Mouse (Mus musculus) limb, embryonic 10.5 days (tissue): Measurements from ENCODE around the gene Glis2. TPM values are rescaled to one million over a fixed set of nuclear protein-coding genes. Genes with fewer than 3 reads are reported as not detected.

ENCODE experiments used
- DNase-seq: peaks from one replicate; pipeline ENCODE4 v3.0.0-alpha.2; 2017; ENCODE audit warnings: low spot score
- H3K27ac ChIP-seq: fragments of 300-500 bp; sonication (generic); 2 replicates; pipeline ENCODE4 v1.5.1; 2016; ENCODE audit warnings: mild to moderate bottlenecking
- H3K27me3 ChIP-seq: fragments of 300-500 bp; sonication (generic); 2 replicates; pipeline ENCODE4 v1.6.1; 2016; ENCODE audit warnings: low read depth, mild to moderate bottlenecking; ENCODE audit not compliant: poor library complexity, severe bottlenecking
- H3K36me3 ChIP-seq: fragments of 300-500 bp; sonication (generic); 2 replicates; pipeline ENCODE4 v1.6.1; 2016; ENCODE audit warnings: mild to moderate bottlenecking, moderate library complexity
- H3K4me1 ChIP-seq: fragments of 300-500 bp; sonication (generic); 2 replicates; pipeline ENCODE4 v1.6.1; 2016
- H3K4me3 ChIP-seq: fragments of 300-500 bp; sonication (generic); 2 replicates; pipeline ENCODE4 v1.5.1; 2016; ENCODE audit warnings: mild to moderate bottlenecking, moderate library complexity
- H3K9me3 ChIP-seq: fragments of 300-500 bp; sonication (generic); replicated peaks from 2 replicates; pipeline ENCODE4 v1.6.1; 2016; ENCODE audit warnings: mild to moderate bottlenecking
- WGBS: fragments of 180-500 bp; shearing (Covaris S2); methylation state at CpG from one replicate; pipeline ENCODE4 v1.1.7; 2016; 5-methylcytosine and 5-hydroxymethylcytosine counted together
- polyA plus RNA-seq: library from polyadenylated mRNA; unstranded; fragments of >200 nt; fragmentation: Nextera tagmentation; extraction: Ambion mirVana; gene quantifications from 2 replicates; pipeline ENCODE4 v1.2.1, GENCODE M21; 2016

Gene Glis2
- polyA plus RNA-seq, 1 experiment from 2014 or later, result 30.7 TPM

- Histone ChIP-seq H3K4me3 (no peak overlapping the region), H3K36me3 (peaks cover 70% of the 10 kb centered on the region), H3K9me3 (no peaks in the 10 kb centered on the region), H3K4me1 (peaks cover 28% of the 10 kb centered on the region), H3K27me3 (no peaks in the 10 kb centered on the region), H3K27ac (no peak overlapping the region)
- no peak for DNase-seq
- 87% methylated on average over 2 of the region's 2 CpGs for WGBS
These were observed 69.3 kb downstream of the Glis2 start for GRCm38 (mm10) chr16:4663806-4664205.

DNA sequence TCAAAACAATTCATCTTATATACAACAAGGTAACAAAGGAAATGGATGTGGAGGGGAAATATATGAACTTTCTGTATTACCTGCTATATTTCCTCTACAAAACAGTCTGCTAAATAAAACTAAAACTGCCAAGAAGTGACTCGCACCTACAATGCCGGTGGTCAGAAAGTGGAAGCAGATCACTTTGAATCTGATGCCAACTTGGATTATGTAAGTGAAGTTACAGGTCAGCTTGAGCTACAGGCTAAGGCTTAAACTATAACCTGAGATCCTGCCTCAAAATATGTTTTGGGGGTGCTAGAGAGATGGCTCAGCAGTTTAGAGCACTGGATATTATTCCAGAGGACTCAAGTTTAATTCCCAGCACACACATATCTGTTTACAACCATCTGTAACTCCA lies 71.2 kb downstream of the Glis2 start:
- H3K36me3 ChIP-seq, result peaks cover 81% of the 10 kb centered on the region
- no peak overlapping the region for H3K27ac ChIP-seq
- no peaks in the 10 kb centered on the region for H3K27me3 ChIP-seq
- peaks cover 19% of the 10 kb centered on the region for H3K4me1 ChIP-seq
- DNase-seq, result no peak
- no peaks in the 10 kb centered on the region for H3K9me3 ChIP-seq
- no peak overlapping the region for H3K4me3 ChIP-seq
- 94% methylated on average over 2 of the region's 2 CpGs for WGBS

GRCm38 (mm10) chr16:4667190-4667808 lies 72.8 kb downstream of the Glis2 start:
- H3K4me1 ChIP-seq, result peaks cover 9% of the 10 kb centered on the region
- H3K4me3 ChIP-seq, result no peak overlapping the region
- 33% methylated on average over 3 of the region's 3 CpGs for WGBS
- peaks cover 75% of the 10 kb centered on the region for H3K36me3 ChIP-seq
- no peaks in the 10 kb centered on the region for H3K9me3 ChIP-seq
- peak; percentile 92 for DNase-seq
- no peaks in the 10 kb centered on the region for H3K27me3 ChIP-seq
- H3K27ac ChIP-seq, result peak overlapping the region; percentile 86

DNA sequence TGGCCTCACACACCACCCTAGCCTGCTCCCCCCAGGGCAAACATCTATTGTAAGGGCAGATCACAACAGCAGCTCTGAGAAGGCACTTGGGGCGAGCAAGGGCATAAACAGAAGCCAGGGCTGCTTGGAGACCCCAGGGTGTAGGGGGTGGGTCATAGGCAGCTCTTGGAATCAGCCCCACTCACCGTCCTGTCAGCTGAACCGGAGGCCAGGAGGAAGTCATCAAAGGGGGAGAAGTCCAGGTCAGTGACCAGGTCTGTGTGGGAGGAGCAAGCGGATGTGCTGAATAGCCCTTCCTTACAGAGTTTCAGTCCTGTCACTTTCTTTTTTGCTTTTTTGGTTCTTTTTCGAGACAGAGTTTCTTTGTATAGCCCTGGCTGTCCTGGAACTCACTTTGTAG lies 75.8 kb downstream of the Glis2 start:
- Histone ChIP-seq H3K27me3 (no peaks in the 10 kb centered on the region), H3K4me3 (no peak overlapping the region), H3K27ac (no peak overlapping the region), H3K9me3 (no peaks in the 10 kb centered on the region), H3K4me1 (peaks cover 9% of the 10 kb centered on the region), H3K36me3 (peaks cover 82% of the 10 kb centered on the region)
- DNase-seq, result no peak
- WGBS, result 80% methylated on average over 5 of the region's 5 CpGs

GRCm38 (mm10) chr16:4674091-4674490 lies 79.6 kb downstream of the Glis2 start:
- H3K4me3 ChIP-seq, result no peak overlapping the region
- peaks cover 64% of the 10 kb centered on the region for H3K36me3 ChIP-seq
- no peaks in the 10 kb centered on the region for H3K9me3 ChIP-seq
- DNase-seq, result no peak
- 89% methylated on average over 4 of the region's 4 CpGs for WGBS
- H3K27me3 ChIP-seq, result no peaks in the 10 kb centered on the region
- H3K4me1 ChIP-seq, result peaks cover 14% of the 10 kb centered on the region
- H3K27ac ChIP-seq, result no peak overlapping the region

Other genes starting within 250 kb of the Glis2 start
- gene Adcy9, start 174.2 kb upstream of the Glis2 start, polyA plus RNA-seq, result 0.26 and 0.41 TPM in 2 replicates
- 29.4 and 34.3 TPM in 2 replicates for gene Srl, start 52.9 kb upstream of the Glis2 start, polyA plus RNA-seq
- 41.4 and 48.5 TPM in 2 replicates for gene Tfap4, start 34.9 kb upstream of the Glis2 start, polyA plus RNA-seq
- gene Pam16, start 30.3 kb downstream of the Glis2 start, polyA plus RNA-seq, result 108 and 113 TPM in 2 replicates
- 22.5 and 28.3 TPM in 2 replicates for gene Vasn, start 45.2 kb downstream of the Glis2 start, polyA plus RNA-seq
- gene Dnaja3, start 45.3 kb downstream of the Glis2 start, polyA plus RNA-seq, result 64.1 and 70.2 TPM in 2 replicates
- 21.8 and 22.9 TPM in 2 replicates for gene Coro7, start 85.1 kb downstream of the Glis2 start, polyA plus RNA-seq
- gene Nmral1, start 124.6 kb downstream of the Glis2 start, polyA plus RNA-seq, result 264 and 277 TPM in 2 replicates
- gene Hmox2, start 131.6 kb downstream of the Glis2 start, polyA plus RNA-seq, result 93.7 and 101 TPM in 2 replicates
- gene Cdip1, start 195.6 kb downstream of the Glis2 start, polyA plus RNA-seq, result 112 TPM in 2 replicates
- gene 4930562C15Rik, start 240.7 kb downstream of the Glis2 start, polyA plus RNA-seq, result 0.40 and 0.71 TPM in 2 replicates